8 mouse cellular contexts compared by ENCODE assay signal in genomic region chr11:70687601-70688199, GRCm38 (mm10). TPM values are rescaled to one million over a fixed set of nuclear protein-coding genes. Genes with fewer than 3 reads are reported as not detected.
DNase-seq lines count a peak whose midpoint lies in the region; ATAC-seq and TF ChIP-seq lines count a peak whose summit lies in the region.

TSS of gene Camta2 (minus strand) at chr11:70688105.

- peak; percentile 32 for TF ChIP-seq POLR2A in ES-Bruce4 (IDR thresholded peaks at IDR 0.05; ENCODE audit: insufficient read depth, low read length)

- intact Hi-C loops in heart, postnatal 25 days (cut with DNase I): loop anchor here (5.0 kb wide), 1 partner anchor 70 kb away; no protein-coding TSS in a partner anchor

- WGBS in forebrain, embryonic 16.5 days: 0% methylated on average over 37 of the region's 55 CpGs
- under 1% methylated on average over 46 of the region's 55 CpGs for WGBS in lung, embryonic 16.5 days

- TF ChIP-seq EP300 in ES-Bruce4 (IDR thresholded peaks at IDR 0.05; ENCODE audit: insufficient read depth, low read depth, low read length): no peak

- peak within 1 kb of the TSS; percentile 67 for H3K4me2 ChIP-seq in forebrain, embryonic 16.5 days (ENCODE audit: low read length)
- peak within 1 kb of the TSS; percentile 88 for H3K4me2 ChIP-seq in lung, embryonic 16.5 days (ENCODE audit: low read depth, low read length)

- H3K27me3 ChIP-seq in ES-Bruce4 (ENCODE audit: control insufficient read depth, insufficient read depth, low read length, poor library complexity, severe bottlenecking): no peaks in the 10 kb centered on the region
- H3K27me3 ChIP-seq in forebrain, embryonic 16.5 days (replicated peaks; ENCODE audit: control insufficient read depth, insufficient read depth, low read length): no peaks in the 10 kb centered on the region
- H3K27me3 ChIP-seq in lung, embryonic 16.5 days (ENCODE audit: control insufficient read depth, insufficient read depth, low read depth, low read length): no peaks in the 10 kb centered on the region

- no peak within 1 kb of the TSS for H3K27ac ChIP-seq in ES-Bruce4 (ENCODE audit: insufficient read depth, low read length)
- H3K27ac ChIP-seq in forebrain, embryonic 16.5 days (ENCODE audit: low read length): peak within 1 kb of the TSS; percentile 80
- H3K27ac ChIP-seq in layer of hippocampus, adult 2 months: peak within 1 kb of the TSS; percentile 100
- peak within 1 kb of the TSS; percentile 87 for H3K27ac ChIP-seq in lung, embryonic 16.5 days (ENCODE audit: low read length)

- peak; percentile 87 for DNase-seq in cerebellum, adult 11-12 months
- peak; percentile 88 for DNase-seq in heart, postnatal 25 days (ENCODE audit: low spot score)
- peak; percentile 84 to 89 for DNase-seq in layer of hippocampus, adult 2 months (ENCODE audit: low spot score in 2 of 2)
- peak; percentile 85 for DNase-seq in ovary, postnatal 10 days (ENCODE audit: low spot score)
- peak; percentile 90 for DNase-seq in thymus, postnatal 14 days

- peak within 1 kb of the TSS; percentile 67 for H3K9ac ChIP-seq in ES-Bruce4 (ENCODE audit: low read depth, poor library complexity, severe bottlenecking)
- H3K9ac ChIP-seq in forebrain, embryonic 16.5 days (replicated peaks; ENCODE audit: low read depth, low read length): peak within 1 kb of the TSS; percentile 91
- peak within 1 kb of the TSS; percentile 90 for H3K9ac ChIP-seq in lung, embryonic 16.5 days (ENCODE audit: low read length)

- peak within 1 kb of the TSS; percentile 90 for H3K4me3 ChIP-seq in ES-Bruce4 (ENCODE audit: low read depth, low read length)
- H3K4me3 ChIP-seq in forebrain, embryonic 16.5 days (replicated peaks; ENCODE audit: low read length): peak within 1 kb of the TSS; percentile 80
- H3K4me3 ChIP-seq in layer of hippocampus, adult 2 months: peak within 1 kb of the TSS; percentile 94
- H3K4me3 ChIP-seq in lung, embryonic 16.5 days (ENCODE audit: low read length): peak within 1 kb of the TSS; percentile 80

- H3K9me3 ChIP-seq in ES-Bruce4 (replicated peaks; ENCODE audit: control insufficient read depth, insufficient read depth, low read length, poor library complexity, severe bottlenecking): no peaks in the 10 kb centered on the region
- no peaks in the 10 kb centered on the region for H3K9me3 ChIP-seq in forebrain, embryonic 16.5 days (ENCODE audit: control insufficient read depth, low read length)
- no peaks in the 10 kb centered on the region for H3K9me3 ChIP-seq in lung, embryonic 16.5 days (ENCODE audit: control insufficient read depth, low read length)

- H3K36me3 ChIP-seq in ES-Bruce4 (ENCODE audit: control insufficient read depth, insufficient read depth, low read length, poor library complexity, severe bottlenecking): no peaks in the 10 kb centered on the region
- peaks cover 6% of the 10 kb centered on the region for H3K36me3 ChIP-seq in forebrain, embryonic 16.5 days (ENCODE audit: control insufficient read depth, insufficient read depth)
- peaks cover 10% of the 10 kb centered on the region; the same call in 1 of the 2 replicates for H3K36me3 ChIP-seq in lung, embryonic 16.5 days (ENCODE audit: control insufficient read depth, insufficient read depth, low read length)

- ATAC-seq in forebrain, embryonic 16.5 days: peak; percentile 81
- peak; percentile 92 for ATAC-seq in lung, embryonic 16.5 days (ENCODE audit: low read depth)

- TF ChIP-seq CTCF in ES-Bruce4 (IDR thresholded peaks at IDR 0.05; ENCODE audit: low read depth, low read length): peak; percentile 33
- TF ChIP-seq CTCF in layer of hippocampus, adult 2 months (conservative IDR thresholded peaks at IDR 0.05): peak; percentile 81

- H3K4me1 ChIP-seq in ES-Bruce4 (ENCODE audit: control insufficient read depth, insufficient read depth, low read length): peaks cover 2% of the 10 kb centered on the region
- peaks cover 17% of the 10 kb centered on the region for H3K4me1 ChIP-seq in forebrain, embryonic 16.5 days (replicated peaks; ENCODE audit: control insufficient read depth, insufficient read depth, low read length)
- peaks cover 16% of the 10 kb centered on the region for H3K4me1 ChIP-seq in lung, embryonic 16.5 days (replicated peaks; ENCODE audit: control insufficient read depth, insufficient read depth, low read length)

RNA-seq across cellular contexts. Expression of gene Camta2, which starts in this region (rescaled TPM):
- polyA plus RNA-seq in ES-Bruce4 (2011; ENCODE audit: insufficient read depth, insufficient read length, low read depth, missing spikeins): 10.0 and 12.8 TPM in 2 replicates
- 17.2 and 21.3 TPM in 2 replicates for polyA plus RNA-seq in forebrain, embryonic 16.5 days (2015; fragmentation: Nextera tagmentation; extraction: Ambion mirVana)
- total RNA-seq in heart, postnatal 25 days (2021): 10 to 100 TPM; 36.3 to 42.1 TPM
- total RNA-seq in layer of hippocampus, adult 2 months (2021): 100 to 1,000 TPM; 387 to 403 TPM
- polyA plus RNA-seq in lung, embryonic 16.5 days (2015; fragmentation: Nextera tagmentation; extraction: Ambion mirVana): 14.8 and 15.6 TPM in 2 replicates

Comparison
In these comparisons a context has a peak if more than half of its experiments do, and no peak if none do; other contexts are left out.
1. RNA of gene Camta2 (total RNA-seq): 387 to 403 TPM in layer of hippocampus, adult 2 months; 36.3 to 42.1 TPM in heart, postnatal 25 days; every median in the first group is over 4 times any median in the second.
2. Peak in every context shown above with its lines, with median percentiles within 50 percentile points of each other: H3K4me3 ChIP-seq, H3K9ac ChIP-seq and DNase-seq.